Mouse (Mus musculus) heart, embryonic 16.5 days (tissue): ENCODE results near the gene Tubgcp3. TPM values are rescaled to one million over a fixed set of nuclear protein-coding genes. Genes with fewer than 3 reads are reported as not detected.

Source experiments
- ATAC-seq: fragments of 200-750 bp; cut with Nextera tagmentation; replicated peaks from 2 replicates; pipeline ENCODE4 v1.8.0; 2017; ENCODE audit warnings: moderate number of reproducible peaks; ENCODE audit not compliant: insufficient read depth, low FRiP score; ENCODE audit errors: extremely low read depth
- H3K27ac ChIP-seq: fragments of 300-500 bp; sonication (generic); 2 replicates; pipeline ENCODE4 v1.5.1; 2014; ENCODE audit warnings: mild to moderate bottlenecking, low read length, control low read depth, moderate library complexity
- H3K27me3 ChIP-seq: fragments of 300-500 bp; sonication (generic); 2 replicates; pipeline ENCODE4 v1.6.1; 2014; ENCODE audit warnings: low read length, mixed read lengths; ENCODE audit not compliant: control insufficient read depth, insufficient read depth
- H3K36me3 ChIP-seq: fragments of 300-500 bp; sonication (generic); 2 replicates; pipeline ENCODE4 v1.6.1; 2014; ENCODE audit not compliant: control insufficient read depth, insufficient read depth
- H3K4me1 ChIP-seq: fragments of 300-500 bp; sonication (generic); 2 replicates; pipeline ENCODE4 v1.6.1; 2014; ENCODE audit warnings: low read length, mixed read lengths; ENCODE audit not compliant: control insufficient read depth, insufficient read depth
- H3K4me2 ChIP-seq: fragments of 300-500 bp; sonication (generic); 2 replicates; pipeline ENCODE4 v1.6.1; 2014; ENCODE audit warnings: low read depth, mild to moderate bottlenecking, control low read depth, low read length
- H3K4me3 ChIP-seq: fragments of 300-500 bp; sonication (generic); 2 replicates; pipeline ENCODE4 v1.5.1; 2014; ENCODE audit warnings: mild to moderate bottlenecking, control low read depth, low read length
- H3K9ac ChIP-seq: fragments of 300-500 bp; sonication (generic); 2 replicates; pipeline ENCODE4 v1.6.1; 2014; ENCODE audit warnings: low read length, control low read depth
- H3K9me3 ChIP-seq: fragments of 300-500 bp; sonication (generic); replicated peaks from 2 replicates; pipeline ENCODE4 v1.6.1; 2016; ENCODE audit warnings: low read length; ENCODE audit not compliant: control insufficient read depth
- WGBS: fragments of 180-500 bp; shearing (Covaris S2); extraction: QIAGEN DNeasy Blood & Tissue Kit; methylation state at CpG from one replicate; pipeline ENCODE4 v1.1.7; 2014; 5-methylcytosine and 5-hydroxymethylcytosine counted together
- polyA plus RNA-seq: library from polyadenylated mRNA; unstranded; fragments of >200 nt; fragmentation: Nextera tagmentation; extraction: Ambion mirVana; gene quantifications from 2 replicates; pipeline ENCODE4 v1.2.1, GENCODE M21; 2015

Tubgcp3 gene
- polyA plus RNA-seq, 1 experiment from 2014 or later: 29.4 TPM

DNA sequence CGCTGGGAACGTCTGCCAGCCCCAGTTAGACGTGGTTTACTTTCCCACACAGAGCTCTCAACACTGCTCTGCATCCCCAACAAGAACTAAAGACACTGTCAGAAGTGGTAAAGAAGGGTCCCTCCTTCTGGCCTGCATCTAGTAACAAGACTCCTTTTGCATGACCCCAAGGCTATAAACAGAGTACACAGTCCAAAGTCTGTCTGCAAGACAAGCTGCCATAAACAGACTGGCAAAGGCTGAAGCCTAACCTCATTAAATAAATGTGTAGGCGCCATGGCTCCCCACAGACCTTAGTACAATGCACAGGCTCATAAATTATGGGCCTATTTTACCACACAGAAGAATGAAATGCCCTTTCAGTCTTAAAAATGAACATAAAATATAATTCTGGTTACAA lies 21.6 kb downstream of the Tubgcp3 start:
- no peaks in the 10 kb centered on the region for H3K4me1 ChIP-seq
- no peaks in the 10 kb centered on the region for H3K27me3 ChIP-seq
- H3K9me3 ChIP-seq: no peaks in the 10 kb centered on the region
- peaks cover 37% of the 10 kb centered on the region for H3K36me3 ChIP-seq
- no peak overlapping the region for H3K4me3 ChIP-seq
- no peak overlapping the region for H3K4me2 ChIP-seq
- H3K27ac ChIP-seq: no peak overlapping the region
- ATAC-seq: no peak
- WGBS: 86% methylated on average over 4 of the region's 4 CpGs
- no peak overlapping the region for H3K9ac ChIP-seq

DNA sequence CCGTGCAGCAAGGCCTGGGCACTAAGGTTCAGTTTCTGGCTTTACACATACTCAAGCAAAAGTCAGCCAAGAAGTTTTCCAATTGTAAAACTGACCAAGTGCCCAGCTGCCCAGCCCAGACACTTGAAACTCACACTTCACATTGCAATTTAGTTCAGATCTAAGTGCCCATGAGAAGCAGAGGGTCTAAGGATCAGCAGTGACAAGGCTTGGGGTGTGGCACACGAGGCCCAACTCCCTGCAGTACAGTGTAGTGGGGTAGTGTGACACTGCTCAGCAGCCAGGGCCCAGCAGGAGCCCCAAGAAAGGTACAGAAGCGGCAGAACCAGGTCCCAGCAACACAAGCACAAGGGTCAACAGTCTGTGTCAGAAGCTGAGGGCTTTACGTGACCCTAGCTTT lies 23.1 kb downstream of the Tubgcp3 start:
- Histone ChIP-seq H3K4me2 (no peak overlapping the region), H3K4me3 (no peak overlapping the region), H3K9me3 (no peaks in the 10 kb centered on the region), H3K36me3 (peaks cover 40% of the 10 kb centered on the region), H3K27ac (no peak overlapping the region), H3K9ac (no peak overlapping the region), H3K4me1 (no peaks in the 10 kb centered on the region), H3K27me3 (no peaks in the 10 kb centered on the region)
- 90% methylated on average over 4 of the region's 4 CpGs for WGBS
- no peak for ATAC-seq

GRCm38 (mm10) chr8:12646536-12646935 lies 25.5 kb downstream of the Tubgcp3 start:
- peaks cover 34% of the 10 kb centered on the region for H3K36me3 ChIP-seq
- no peaks in the 10 kb centered on the region for H3K4me1 ChIP-seq
- H3K9ac ChIP-seq: no peak overlapping the region
- no peak overlapping the region for H3K4me3 ChIP-seq
- no peak overlapping the region for H3K27ac ChIP-seq
- no peaks in the 10 kb centered on the region for H3K9me3 ChIP-seq
- ATAC-seq: no peak
- no peak overlapping the region for H3K4me2 ChIP-seq
- H3K27me3 ChIP-seq: no peaks in the 10 kb centered on the region
- WGBS: 77% methylated on average over 4 of the region's 4 CpGs

- Histone ChIP-seq H3K27ac (no peak overlapping the region), H3K4me3 (no peak overlapping the region), H3K27me3 (no peaks in the 10 kb centered on the region), H3K36me3 (peaks cover 35% of the 10 kb centered on the region), H3K4me2 (no peak overlapping the region), H3K9ac (no peak overlapping the region), H3K9me3 (no peaks in the 10 kb centered on the region), H3K4me1 (no peaks in the 10 kb centered on the region)
- WGBS: 49% methylated on average over 7 of the region's 7 CpGs
- ATAC-seq: no peak
Observed at GRCm38 (mm10) chr8:12644894-12645293, 27.2 kb downstream of the Tubgcp3 start.

GRCm38 (mm10) chr8:12644341-12644740 lies 27.7 kb downstream of the Tubgcp3 start:
- Histone ChIP-seq H3K9me3 (no peaks in the 10 kb centered on the region), H3K4me2 (no peak overlapping the region), H3K9ac (no peak overlapping the region), H3K36me3 (peaks cover 37% of the 10 kb centered on the region), H3K4me3 (no peak overlapping the region), H3K27me3 (no peaks in the 10 kb centered on the region), H3K4me1 (no peaks in the 10 kb centered on the region), H3K27ac (no peak overlapping the region)
- 76% methylated on average over 8 of the region's 8 CpGs for WGBS
- ATAC-seq: no peak

DNA sequence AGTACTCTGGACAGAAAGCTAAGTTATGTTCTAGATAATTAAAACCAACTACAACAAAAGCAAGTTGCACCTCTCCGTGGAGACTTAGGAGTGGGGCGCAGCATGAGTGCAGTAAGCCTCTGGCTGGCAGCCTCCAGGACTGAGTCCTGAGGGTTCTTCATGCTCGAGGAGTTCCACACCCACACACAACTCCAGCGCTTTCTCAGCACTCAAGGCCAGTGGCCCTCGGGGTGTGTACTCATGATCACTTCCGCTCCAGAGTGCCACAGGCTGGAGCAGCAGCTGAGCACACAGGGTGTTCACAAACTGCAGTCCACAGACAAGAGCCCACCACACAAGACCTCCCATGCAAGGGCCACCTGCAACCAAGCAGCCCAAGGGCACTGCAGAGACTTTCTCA lies 30.5 kb downstream of the Tubgcp3 start:
- Histone ChIP-seq H3K27me3 (no peaks in the 10 kb centered on the region), H3K4me3 (no peak overlapping the region), H3K9ac (no peak overlapping the region), H3K27ac (no peak overlapping the region), H3K9me3 (no peaks in the 10 kb centered on the region), H3K36me3 (peaks cover 35% of the 10 kb centered on the region), H3K4me1 (no peaks in the 10 kb centered on the region), H3K4me2 (no peak overlapping the region)
- WGBS: 86% methylated on average over 6 of the region's 6 CpGs
- no peak for ATAC-seq

GRCm38 (mm10) chr8:12638446-12638845 lies 33.6 kb downstream of the Tubgcp3 start:
- Histone ChIP-seq H3K4me2 (no peak overlapping the region), H3K36me3 (peaks cover 29% of the 10 kb centered on the region), H3K27me3 (no peaks in the 10 kb centered on the region), H3K9me3 (no peaks in the 10 kb centered on the region), H3K4me1 (no peaks in the 10 kb centered on the region), H3K27ac (no peak overlapping the region), H3K4me3 (no peak overlapping the region), H3K9ac (no peak overlapping the region)
- WGBS: 90% methylated on average over 11 of the region's 11 CpGs
- ATAC-seq: no peak

DNA sequence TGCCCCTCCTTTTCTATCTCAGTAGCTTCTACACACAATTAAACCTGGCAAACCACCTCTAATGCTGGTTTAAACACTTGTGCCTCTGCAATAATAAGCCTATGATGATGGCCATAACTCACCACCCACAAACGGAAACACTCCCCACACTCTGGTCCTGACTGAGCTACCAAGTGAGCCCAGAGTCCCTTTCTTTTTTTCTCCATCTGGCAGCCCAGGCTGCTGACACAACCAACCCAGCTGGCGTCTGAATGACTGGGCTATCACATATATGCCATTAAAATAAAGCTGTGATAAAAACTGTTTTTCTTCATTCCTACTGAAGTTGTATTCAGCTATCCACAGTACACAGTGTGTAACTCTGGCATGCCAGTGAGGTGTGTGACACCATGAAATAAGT lies 36.7 kb downstream of the Tubgcp3 start:
- Histone ChIP-seq H3K36me3 (peaks cover 31% of the 10 kb centered on the region), H3K27me3 (no peaks in the 10 kb centered on the region)
- 86% methylated on average over 2 of the region's 2 CpGs for WGBS

DNA sequence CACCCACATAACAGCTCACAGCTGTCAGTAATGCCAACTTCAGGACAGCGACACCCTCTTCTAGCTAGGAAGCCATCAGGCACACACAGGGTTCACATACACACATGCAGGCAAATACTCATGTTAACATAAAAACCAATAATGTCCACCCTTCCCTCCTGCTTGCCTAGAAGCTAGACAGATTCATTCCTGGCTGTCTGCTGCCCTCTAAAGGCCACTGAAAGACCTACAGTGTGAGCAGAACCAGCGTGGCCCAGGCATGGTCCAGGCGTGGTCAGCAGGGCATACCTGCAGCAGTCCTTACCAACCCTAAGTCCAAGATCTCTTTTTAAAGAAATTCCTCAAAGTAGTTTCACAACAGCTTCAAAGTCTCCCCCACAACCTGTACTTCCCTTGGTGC lies 43.0 kb downstream of the Tubgcp3 start:
- 47% methylated on average over 3 of the region's 3 CpGs for WGBS
- H3K36me3 ChIP-seq: peaks cover 21% of the 10 kb centered on the region
- no peak overlapping the region for H3K27ac ChIP-seq
- no peak overlapping the region for H3K9ac ChIP-seq
- H3K4me1 ChIP-seq: no peaks in the 10 kb centered on the region
- H3K27me3 ChIP-seq: no peaks in the 10 kb centered on the region
- no peak overlapping the region for H3K4me3 ChIP-seq
- no peak overlapping the region for H3K4me2 ChIP-seq
- H3K9me3 ChIP-seq: no peaks in the 10 kb centered on the region
- no peak for ATAC-seq

More for the DNA sequence above, 36.7 kb downstream of the Tubgcp3 start:
- Histone ChIP-seq H3K9me3 (no peaks in the 10 kb centered on the region), H3K27ac (no peak overlapping the region), H3K4me2 (no peak overlapping the region), H3K4me1 (no peaks in the 10 kb centered on the region), H3K4me3 (no peak overlapping the region), H3K9ac (no peak overlapping the region)
- no peak for ATAC-seq

GRCm38 (mm10) chr8:12625890-12626289 lies 46.2 kb downstream of the Tubgcp3 start:
- no peak overlapping the region for H3K4me3 ChIP-seq
- no peak overlapping the region for H3K4me2 ChIP-seq
- H3K9me3 ChIP-seq: 0 out of 2 replicates have a peak, but pooled peaks cover 2% of the 10 kb centered on the region
- H3K27ac ChIP-seq: no peak overlapping the region
- no peaks in the 10 kb centered on the region for H3K4me1 ChIP-seq
- ATAC-seq: no peak
- no peak overlapping the region for H3K9ac ChIP-seq
- no peaks in the 10 kb centered on the region for H3K27me3 ChIP-seq
- H3K36me3 ChIP-seq: peaks cover 47% of the 10 kb centered on the region
- 81% methylated on average over 5 of the region's 5 CpGs for WGBS
